Mouse (Mus musculus): ENCODE measurements around the gene Blzf1. TPM values are rescaled to one million over a fixed set of nuclear protein-coding genes. Genes with fewer than 3 reads are reported as not detected.

Gene Blzf1
- polyA plus RNA-seq, 1 experiment from 2014 or later: 27.5 TPM

DNA sequence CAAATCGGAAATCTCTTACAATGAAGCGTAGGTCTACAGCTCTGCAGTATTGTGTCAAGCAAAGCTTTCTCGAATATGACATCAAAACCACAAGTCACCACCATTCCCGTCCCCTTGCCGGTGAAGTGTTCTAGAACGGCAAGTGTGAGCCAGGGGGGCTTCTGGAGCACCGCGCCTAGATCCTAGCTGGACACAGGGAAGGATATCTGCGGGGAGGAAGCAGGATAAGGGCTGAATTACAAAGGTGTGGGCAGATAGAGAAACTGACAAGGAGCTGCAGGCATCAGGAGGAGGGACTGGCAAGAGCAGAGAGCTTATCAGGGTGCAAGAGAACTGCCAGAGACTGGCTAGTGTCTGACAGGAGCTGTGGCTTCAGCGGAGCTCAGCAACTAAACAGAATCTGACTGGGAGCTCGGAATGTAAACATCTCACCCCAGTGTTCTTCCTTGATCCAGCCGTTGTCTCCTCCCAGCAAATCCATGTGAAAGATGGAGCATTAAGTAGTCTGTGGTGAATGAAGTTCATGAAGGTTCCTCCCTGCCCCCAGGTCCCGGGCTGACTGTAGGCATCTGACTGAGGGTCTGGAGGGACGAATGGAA lies 12.4 kb upstream of the Blzf1 start:
- no peak overlapping the region for H3K4me3 ChIP-seq
- 76% methylated on average over 14 of the region's 14 CpGs for WGBS
- peaks cover 16% of the 10 kb centered on the region for H3K36me3 ChIP-seq
- H3K9me3 ChIP-seq (replicated peaks): no peaks in the 10 kb centered on the region
- no peak for DNase-seq (ENCODE audit: low spot score)
- H3K27ac ChIP-seq: no peak overlapping the region
- H3K4me1 ChIP-seq: no peaks in the 10 kb centered on the region
- H3K27me3 ChIP-seq (ENCODE audit: low read depth, poor library complexity, severe bottlenecking): no peaks in the 10 kb centered on the region

DNA sequence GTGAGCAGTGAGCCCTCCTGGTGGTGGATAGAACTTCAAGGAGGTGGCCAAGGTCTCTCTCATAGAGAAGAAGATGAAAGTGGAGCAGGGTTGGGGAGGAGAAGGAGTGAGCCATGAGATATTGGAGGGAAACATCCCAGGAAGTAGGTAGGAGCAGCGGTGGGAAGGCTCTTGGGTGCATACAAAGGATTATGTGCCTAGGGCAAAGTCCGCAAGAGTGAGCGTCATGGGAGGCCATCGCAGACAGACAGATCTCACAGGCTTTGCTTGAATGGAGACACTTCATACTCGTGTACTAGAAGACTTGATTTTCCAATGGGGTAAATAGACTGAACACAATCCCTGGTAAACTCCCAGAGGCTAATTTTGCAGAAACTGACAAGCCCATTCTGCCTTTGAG lies 11.2 kb upstream of the Blzf1 start:
- Histone ChIP-seq H3K27ac (no peak overlapping the region), H3K27me3 (ENCODE audit: low read depth, poor library complexity, severe bottlenecking) (no peaks in the 10 kb centered on the region), H3K9me3 (replicated peaks) (no peaks in the 10 kb centered on the region), H3K4me1 (no peaks in the 10 kb centered on the region), H3K4me3 (no peak overlapping the region), H3K36me3 (peaks cover 26% of the 10 kb centered on the region)
- WGBS: 92% methylated on average over 5 of the region's 5 CpGs
- DNase-seq (ENCODE audit: low spot score): no peak

DNA sequence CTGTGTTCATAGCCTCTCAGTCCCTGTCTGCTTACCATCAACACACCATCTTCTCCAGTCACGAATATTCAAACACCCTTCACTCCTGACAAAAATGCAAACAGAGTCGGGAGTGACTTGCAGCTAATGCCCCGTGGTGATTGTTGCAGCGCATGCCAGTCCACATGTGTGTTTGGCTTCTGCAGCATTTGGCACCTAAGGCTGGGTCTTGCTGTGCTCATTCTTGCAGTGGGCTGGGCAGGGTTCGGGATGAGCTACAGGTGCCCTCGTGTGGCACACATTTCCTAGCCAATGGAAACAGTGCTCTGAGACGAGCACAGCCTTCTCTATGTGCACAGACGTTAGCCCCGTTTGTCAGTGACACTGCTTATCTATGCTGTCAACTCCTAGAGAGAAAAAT lies 10.0 kb upstream of the Blzf1 start:
- no peak for DNase-seq (ENCODE audit: low spot score)
- peaks cover 33% of the 10 kb centered on the region for H3K36me3 ChIP-seq
- H3K4me1 ChIP-seq: no peaks in the 10 kb centered on the region
- H3K9me3 ChIP-seq (replicated peaks): no peaks in the 10 kb centered on the region
- no peak overlapping the region for H3K27ac ChIP-seq
- no peaks in the 10 kb centered on the region for H3K27me3 ChIP-seq (ENCODE audit: low read depth, poor library complexity, severe bottlenecking)
- no peak overlapping the region for H3K4me3 ChIP-seq
- WGBS: 91% methylated on average over 9 of the region's 9 CpGs

GRCm38 (mm10) chr1:164316697-164317096 lies 9.4 kb upstream of the Blzf1 start:
- no peaks in the 10 kb centered on the region for H3K27me3 ChIP-seq (ENCODE audit: low read depth, poor library complexity, severe bottlenecking)
- H3K36me3 ChIP-seq: peaks cover 35% of the 10 kb centered on the region
- WGBS: 38% methylated on average over 3 of the region's 3 CpGs
- no peak overlapping the region for H3K4me3 ChIP-seq
- H3K4me1 ChIP-seq: no peaks in the 10 kb centered on the region
- DNase-seq (ENCODE audit: low spot score): peak; percentile 80
- no peaks in the 10 kb centered on the region for H3K9me3 ChIP-seq (replicated peaks)
- H3K27ac ChIP-seq: no peak overlapping the region

DNA sequence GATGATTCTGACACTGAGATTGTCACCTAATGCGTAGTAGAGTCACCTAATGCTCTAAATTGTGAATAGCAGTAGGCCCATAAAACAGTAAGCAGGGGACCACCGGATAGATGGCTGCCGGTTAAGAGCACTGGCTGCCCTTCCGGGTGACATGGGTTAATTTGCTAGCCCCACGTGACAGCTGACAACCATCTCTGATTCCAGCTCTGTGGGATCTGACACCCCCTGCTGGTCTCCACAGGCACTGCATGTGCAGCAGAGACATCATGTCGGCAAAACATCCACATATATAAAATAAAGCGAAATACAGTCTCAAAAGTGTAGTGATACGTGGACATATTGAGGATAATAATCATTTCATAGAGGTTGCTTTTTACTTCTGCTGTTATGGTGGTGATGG lies 8.0 kb upstream of the Blzf1 start:
- Histone ChIP-seq H3K27me3 (ENCODE audit: low read depth, poor library complexity, severe bottlenecking) (no peaks in the 10 kb centered on the region), H3K36me3 (peaks cover 39% of the 10 kb centered on the region), H3K27ac (no peak overlapping the region), H3K4me1 (no peaks in the 10 kb centered on the region), H3K4me3 (no peak overlapping the region), H3K9me3 (replicated peaks) (no peaks in the 10 kb centered on the region)
- peak; percentile 50 for DNase-seq (ENCODE audit: low spot score)
- WGBS: 74% methylated on average over 8 of the region's 8 CpGs

DNA sequence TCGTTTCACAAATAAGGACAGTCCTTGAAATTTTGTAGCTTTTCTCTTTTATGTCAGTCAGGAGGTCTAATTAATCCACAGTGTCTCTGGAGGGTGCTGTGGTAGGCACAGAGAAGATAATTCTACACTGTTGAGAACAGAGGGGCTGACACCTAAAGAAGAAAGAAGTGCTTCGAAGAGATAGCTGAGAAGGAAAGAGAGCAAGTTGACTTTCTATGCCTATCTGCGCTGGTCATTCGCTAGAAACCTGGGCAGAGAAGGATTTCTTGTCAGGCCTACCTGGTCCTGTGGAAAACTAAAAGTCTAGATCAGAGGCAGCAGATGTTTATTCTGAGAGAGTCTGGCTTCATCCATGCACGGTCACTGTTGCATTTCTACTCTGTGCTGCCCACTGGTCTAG lies 6.8 kb upstream of the Blzf1 start:
- no peak overlapping the region for H3K27ac ChIP-seq
- no peak overlapping the region for H3K4me3 ChIP-seq
- 94% methylated on average over 5 of the region's 5 CpGs for WGBS
- DNase-seq (ENCODE audit: low spot score): no peak
- H3K36me3 ChIP-seq: peaks cover 34% of the 10 kb centered on the region
- H3K4me1 ChIP-seq: no peaks in the 10 kb centered on the region
- no peaks in the 10 kb centered on the region for H3K27me3 ChIP-seq (ENCODE audit: low read depth, poor library complexity, severe bottlenecking)
- H3K9me3 ChIP-seq (replicated peaks): no peaks in the 10 kb centered on the region

GRCm38 (mm10) chr1:164307922-164308321 lies 633 bp upstream of the Blzf1 start:
- H3K4me1 ChIP-seq: peaks cover 15% of the 10 kb centered on the region
- peak overlapping the region; percentile 76 for H3K4me3 ChIP-seq
- no peaks in the 10 kb centered on the region for H3K27me3 ChIP-seq (ENCODE audit: low read depth, poor library complexity, severe bottlenecking)
- peaks cover 23% of the 10 kb centered on the region for H3K36me3 ChIP-seq
- no peak for DNase-seq (ENCODE audit: low spot score)
- WGBS: 14% methylated on average over 10 of the region's 10 CpGs
- H3K9me3 ChIP-seq (replicated peaks): no peaks in the 10 kb centered on the region
- H3K27ac ChIP-seq: peak overlapping the region; percentile 67

DNA sequence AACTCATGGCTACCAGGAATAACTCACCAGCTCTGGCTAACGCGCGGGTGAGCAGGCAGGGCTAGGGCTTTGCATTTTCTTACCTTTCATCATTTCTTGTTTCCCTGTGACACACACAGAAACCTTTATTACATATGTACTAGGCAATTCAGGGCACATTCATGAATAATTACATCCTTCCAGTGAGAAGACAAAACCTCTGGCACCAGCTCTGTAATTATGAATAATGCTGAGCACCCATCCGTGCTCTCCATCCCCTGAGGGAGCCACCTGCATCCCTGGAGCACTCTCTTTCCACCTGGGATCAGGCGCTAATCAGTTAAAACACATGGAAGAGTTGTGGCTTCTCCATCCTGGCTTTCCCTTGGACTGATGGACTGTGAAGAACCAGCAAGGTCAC lies 3.5 kb downstream of the Blzf1 start, which contains the start of gene Nme7:
Gene Nme7 (plus strand): TSS at position 301 of the 400 bp plus-strand sequence.
- no peak within 1 kb of the TSS for H3K4me3 ChIP-seq
- peaks cover 15% of the 10 kb centered on the region for H3K4me1 ChIP-seq
- WGBS: 92% methylated on average over 5 of the region's 5 CpGs
- H3K27me3 ChIP-seq (ENCODE audit: low read depth, poor library complexity, severe bottlenecking): no peaks in the 10 kb centered on the region
- H3K9me3 ChIP-seq (replicated peaks): no peaks in the 10 kb centered on the region
- no peak for DNase-seq (ENCODE audit: low spot score)
- peaks cover 52% of the 10 kb centered on the region for H3K36me3 ChIP-seq
- no peak within 1 kb of the TSS for H3K27ac ChIP-seq

DNA sequence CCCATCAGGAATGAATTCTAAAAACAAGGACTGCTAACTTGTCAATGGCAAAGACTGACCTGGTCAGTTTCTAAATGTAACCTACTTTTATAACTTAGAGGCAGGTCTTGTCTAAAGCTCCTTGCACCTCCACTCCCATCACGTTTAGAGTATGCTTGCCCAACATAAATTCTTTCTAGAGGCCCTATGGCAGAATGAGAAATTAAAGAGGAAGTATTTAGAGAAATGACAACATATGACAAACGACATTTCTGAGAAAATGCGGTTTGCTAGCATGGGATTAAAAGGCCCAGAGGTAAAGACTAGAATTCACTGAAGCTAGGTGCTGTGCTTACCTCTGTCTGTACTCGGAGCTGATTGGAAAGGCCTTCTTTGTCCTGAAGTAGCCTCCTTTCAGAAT lies 5.3 kb downstream of the Blzf1 start:
- 92% methylated on average over 4 of the region's 4 CpGs for WGBS
- Histone ChIP-seq H3K9me3 (replicated peaks) (no peaks in the 10 kb centered on the region), H3K27me3 (ENCODE audit: low read depth, poor library complexity, severe bottlenecking) (no peaks in the 10 kb centered on the region), H3K4me1 (peaks cover 7% of the 10 kb centered on the region), H3K36me3 (peaks cover 71% of the 10 kb centered on the region), H3K27ac (no peak overlapping the region), H3K4me3 (no peak overlapping the region)
- DNase-seq (ENCODE audit: low spot score): no peak

GRCm38 (mm10) chr1:164296473-164296872 lies 10.8 kb downstream of the Blzf1 start:
- no peaks in the 10 kb centered on the region for H3K27me3 ChIP-seq (ENCODE audit: low read depth, poor library complexity, severe bottlenecking)
- no peaks in the 10 kb centered on the region for H3K4me1 ChIP-seq
- H3K4me3 ChIP-seq: no peak overlapping the region
- H3K9me3 ChIP-seq (replicated peaks): no peaks in the 10 kb centered on the region
- H3K36me3 ChIP-seq: peaks cover 95% of the 10 kb centered on the region
- DNase-seq (ENCODE audit: low spot score): no peak
- no peak overlapping the region for H3K27ac ChIP-seq
- WGBS: 95% methylated on average over 4 of the region's 5 CpGs

DNA sequence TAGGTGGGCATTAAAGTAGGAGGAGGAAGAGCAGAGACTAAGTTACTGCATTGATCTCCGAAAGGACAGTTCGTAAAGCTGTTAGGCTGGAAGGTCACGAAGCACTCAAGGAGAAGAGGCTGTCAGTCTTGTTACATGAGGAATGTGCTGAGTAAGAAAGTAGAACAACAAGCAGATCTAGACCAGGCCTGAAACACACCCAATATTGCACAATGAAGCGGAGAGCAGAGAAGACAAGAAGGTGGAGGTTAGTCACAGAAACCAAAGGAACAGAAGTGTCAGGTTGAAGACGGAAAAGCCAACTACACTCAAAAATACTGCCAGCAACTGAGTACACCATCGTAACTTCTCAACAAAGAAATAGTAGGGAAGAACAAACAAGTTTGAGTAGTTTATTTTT lies 13.2 kb downstream of the Blzf1 start:
- 95% methylated on average over 6 of the region's 6 CpGs for WGBS
- H3K27me3 ChIP-seq (ENCODE audit: low read depth, poor library complexity, severe bottlenecking): no peaks in the 10 kb centered on the region
- no peak overlapping the region for H3K27ac ChIP-seq
- no peak overlapping the region for H3K4me3 ChIP-seq
- DNase-seq (ENCODE audit: low spot score): no peak
- peaks cover 85% of the 10 kb centered on the region for H3K36me3 ChIP-seq
- no peaks in the 10 kb centered on the region for H3K9me3 ChIP-seq (replicated peaks)
- no peaks in the 10 kb centered on the region for H3K4me1 ChIP-seq

DNA sequence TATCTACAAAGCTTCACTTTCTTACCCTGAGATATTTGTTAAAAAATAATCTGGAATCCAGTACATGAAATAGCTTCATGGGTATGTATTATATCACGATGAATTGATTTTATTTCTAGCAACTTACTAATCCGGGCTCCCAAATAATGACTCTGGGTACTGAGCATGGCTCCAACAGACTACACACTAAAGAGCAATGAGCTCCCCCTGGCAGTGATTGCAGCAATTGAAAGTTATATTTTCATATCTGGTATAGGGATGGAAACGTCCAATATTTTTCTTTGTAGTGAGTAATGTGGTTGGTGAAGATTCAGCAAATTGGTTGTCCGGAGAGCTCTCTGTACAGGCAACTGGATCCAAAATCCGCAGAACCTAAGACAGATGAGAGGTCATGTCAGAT lies 15.2 kb downstream of the Blzf1 start:
- no peaks in the 10 kb centered on the region for H3K4me1 ChIP-seq
- peaks cover 65% of the 10 kb centered on the region for H3K36me3 ChIP-seq
- no peaks in the 10 kb centered on the region for H3K9me3 ChIP-seq (replicated peaks)
- no peak for DNase-seq (ENCODE audit: low spot score)
- WGBS: 92% methylated on average over 5 of the region's 5 CpGs
- H3K4me3 ChIP-seq: no peak overlapping the region
- no peaks in the 10 kb centered on the region for H3K27me3 ChIP-seq (ENCODE audit: low read depth, poor library complexity, severe bottlenecking)
- no peak overlapping the region for H3K27ac ChIP-seq

DNA sequence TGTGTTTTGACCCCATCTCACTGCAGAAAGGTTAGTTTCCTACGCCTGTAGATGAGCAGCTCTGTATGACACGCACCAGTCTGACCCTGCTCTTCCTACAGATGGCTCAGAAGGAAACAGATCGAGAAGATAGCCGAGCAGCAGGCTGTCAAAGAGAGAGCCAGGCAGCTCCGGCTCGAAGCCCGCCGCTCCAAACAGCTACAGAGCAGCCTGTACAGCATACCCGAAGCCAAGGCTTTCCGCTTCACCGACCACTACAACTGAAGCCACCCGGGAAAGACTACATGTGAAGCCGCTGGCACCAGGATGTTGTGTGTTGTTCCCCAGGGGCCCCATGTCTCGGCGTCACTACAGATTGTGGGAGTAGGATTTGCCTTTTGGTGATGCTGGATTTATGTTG lies 19.9 kb downstream of the Blzf1 start:
- 70% methylated on average over 15 of the region's 15 CpGs for WGBS
- no peak overlapping the region for H3K27ac ChIP-seq
- H3K9me3 ChIP-seq (replicated peaks): no peaks in the 10 kb centered on the region
- no peaks in the 10 kb centered on the region for H3K27me3 ChIP-seq (ENCODE audit: low read depth, poor library complexity, severe bottlenecking)
- no peaks in the 10 kb centered on the region for H3K4me1 ChIP-seq
- H3K4me3 ChIP-seq: no peak overlapping the region
- H3K36me3 ChIP-seq: peaks cover 24% of the 10 kb centered on the region
- DNase-seq (ENCODE audit: low spot score): no peak

GRCm38 (mm10) chr1:164284007-164284406 lies 23.3 kb downstream of the Blzf1 start:
- no peaks in the 10 kb centered on the region for H3K36me3 ChIP-seq
- DNase-seq (ENCODE audit: low spot score): no peak
- WGBS: 87% methylated on average over 3 of the region's 3 CpGs
- no peak overlapping the region for H3K27ac ChIP-seq
- H3K9me3 ChIP-seq (replicated peaks): no peaks in the 10 kb centered on the region
- no peak overlapping the region for H3K4me3 ChIP-seq
- H3K4me1 ChIP-seq: no peaks in the 10 kb centered on the region
- H3K27me3 ChIP-seq (ENCODE audit: low read depth, poor library complexity, severe bottlenecking): no peaks in the 10 kb centered on the region

Data from limb, embryonic 10.5 days (tissue).